In genomic region chr3:109781917-109782288, GRCm38 (mm10) we compare ENCODE assay signal across 9 mouse cellular contexts.
DNase-seq lines count a peak whose midpoint lies in the region; ATAC-seq and TF ChIP-seq lines count a peak whose summit lies in the region.
"Had no signal": no experiment of that assay in that cellular context is flagged by ENCODE, and none has a peak within 500 bp of the region (broad histone marks: within the 10 kb centered on the region; RNA-seq: fewer than 3 reads in every experiment).

No protein-coding gene starts in this region.

- TF ChIP-seq POLR2A in lung, adult 2 months (IDR thresholded peaks at IDR 0.05; ENCODE audit: borderline replicate concordance, extremely low read depth, low read depth, low read length): no peak

- 64% methylated on average over 7 of the region's 7 CpGs for whole genome bisulfite sequencing in lung, embryonic 16.5 days
- 62% methylated on average over 7 of the region's 7 CpGs for WGBS in lung, adult 2 months
- WGBS in limb, embryonic 11.5 days: 70% methylated on average over 7 of the region's 7 CpGs
- 62% methylated on average over 7 of the region's 7 CpGs for WGBS in stomach, embryonic 16.5 days

- no peak for ATAC-seq in lung, embryonic 16.5 days (ENCODE audit: low read depth)
- ATAC-seq in limb, embryonic 11.5 days (ENCODE audit: insufficient number of reproducible peaks, low FRiP score, low TSS enrichment, low read depth): 0 out of 2 replicates have a peak, but pooled peaks have one; percentile 4
- ATAC-seq in stomach, embryonic 16.5 days (ENCODE audit: insufficient read depth, low FRiP score): no peak

- intact Hi-C loops in gastrocnemius, adult 2 months (cut with DNase I): loop anchor here (10.0 kb wide), 1 partner anchor 143 kb away; no protein-coding TSS in a partner anchor
- intact Hi-C loops in gastrocnemius, postnatal 14 days (cut with DNase I; ENCODE audit: low total_unique reads): no loop called here

- peak overlapping the region; percentile 71 for H3K27ac ChIP-seq in gastrocnemius, adult 2 months
- no peak overlapping the region for H3K27ac ChIP-seq in lung, embryonic 16.5 days (ENCODE audit: low read length)
- no peak overlapping the region for H3K27ac ChIP-seq in limb, embryonic 11.5 days (replicated peaks; ENCODE audit: low read depth, low read length)
- H3K27ac ChIP-seq in stomach, embryonic 16.5 days (ENCODE audit: low read length): no peak overlapping the region

- no peak for TF ChIP-seq CTCF in gastrocnemius, adult 2 months (IDR thresholded peaks at IDR 0.05)
- no peak for TF ChIP-seq CTCF in lung, adult 2 months (IDR thresholded peaks at IDR 0.05; ENCODE audit: insufficient read depth, low read length)

- H3K36me3 ChIP-seq in lung, embryonic 16.5 days (ENCODE audit: control insufficient read depth, insufficient read depth, low read length): no peaks in the 10 kb centered on the region
- no peaks in the 10 kb centered on the region for H3K36me3 ChIP-seq in limb, embryonic 11.5 days (ENCODE audit: control insufficient read depth, insufficient read depth, low read length)
- H3K36me3 ChIP-seq in stomach, embryonic 16.5 days (ENCODE audit: control insufficient read depth, insufficient read depth, low read length): no peaks in the 10 kb centered on the region

- H3K4me3 ChIP-seq in gastrocnemius, adult 2 months: peak overlapping the region; percentile 70
- H3K4me3 ChIP-seq in lung, embryonic 16.5 days (ENCODE audit: low read length): no peak overlapping the region
- no peak overlapping the region for H3K4me3 ChIP-seq in lung, adult 2 months (replicated peaks; ENCODE audit: extremely low read depth, low read depth, low read length)
- no peak overlapping the region for H3K4me3 ChIP-seq in limb, embryonic 11.5 days (ENCODE audit: low read depth, low read length)
- H3K4me3 ChIP-seq in stomach, embryonic 16.5 days (replicated peaks; ENCODE audit: low read length): peak overlapping the region; percentile 44; the same call in 1 of the 2 replicates
- H3K4me3 ChIP-seq: erythroblast, embryonic 14.5 days had no signal

- H3K9ac ChIP-seq in lung, embryonic 16.5 days (ENCODE audit: low read length): no peak overlapping the region
- no peak overlapping the region for H3K9ac ChIP-seq in limb, embryonic 11.5 days (ENCODE audit: low read length)
- no peak overlapping the region for H3K9ac ChIP-seq in stomach, embryonic 16.5 days (ENCODE audit: low read length)

- H3K27me3 ChIP-seq in lung, embryonic 16.5 days (ENCODE audit: control insufficient read depth, insufficient read depth, low read depth, low read length): no peaks in the 10 kb centered on the region
- no peaks in the 10 kb centered on the region for H3K27me3 ChIP-seq in limb, embryonic 11.5 days (ENCODE audit: control insufficient read depth, insufficient read depth, low read length)
- H3K27me3 ChIP-seq in stomach, embryonic 16.5 days (ENCODE audit: control insufficient read depth, insufficient read depth, low read length): no peaks in the 10 kb centered on the region

- peak overlapping the region; percentile 64 for H3K4me2 ChIP-seq in lung, embryonic 16.5 days (ENCODE audit: low read depth, low read length)
- H3K4me2 ChIP-seq in limb, embryonic 11.5 days (ENCODE audit: low read depth, severe bottlenecking): peak overlapping the region; percentile 76
- peak overlapping the region; percentile 77 for H3K4me2 ChIP-seq in stomach, embryonic 16.5 days (ENCODE audit: low read depth, low read length)

- no peaks in the 10 kb centered on the region; the same call in 1 of the 2 replicates for H3K4me1 ChIP-seq in lung, embryonic 16.5 days (replicated peaks; ENCODE audit: control insufficient read depth, insufficient read depth, low read length)
- no peaks in the 10 kb centered on the region for H3K4me1 ChIP-seq in lung, adult 2 months (ENCODE audit: control insufficient read depth, insufficient read depth, low read length)
- no peaks in the 10 kb centered on the region for H3K4me1 ChIP-seq in limb, embryonic 11.5 days (ENCODE audit: control insufficient read depth, insufficient read depth, low read length)
- H3K4me1 ChIP-seq in stomach, embryonic 16.5 days (ENCODE audit: control insufficient read depth, insufficient read depth, low read length): 0 out of 2 replicates have a peak, but pooled peaks cover 4% of the 10 kb centered on the region

- no peaks in the 10 kb centered on the region for H3K9me3 ChIP-seq in lung, embryonic 16.5 days (ENCODE audit: control insufficient read depth, low read length)
- H3K9me3 ChIP-seq in limb, embryonic 11.5 days (ENCODE audit: control insufficient read depth, low read length): no peaks in the 10 kb centered on the region
- H3K9me3 ChIP-seq in stomach, embryonic 16.5 days (replicated peaks; ENCODE audit: control insufficient read depth, low read length): no peaks in the 10 kb centered on the region

- no peak for DNase-seq in gastrocnemius, adult 2 months
- no peak for DNase-seq in gastrocnemius, postnatal 14 days
- DNase-seq in lung, adult 2 months: no peak
- DNase-seq in limb, embryonic 11.5 days (ENCODE audit: low spot score): peak; percentile 24
- no peak for DNase-seq in thymus, adult 18-20 months
- DNase-seq in embryo, embryonic 9.5 days (ENCODE audit: extremely low spot score): no peak

Comparison
In these comparisons a context has a peak if more than half of its experiments do, and no peak if none do; other contexts are left out.
1. H3K4me3 ChIP-seq: peak in gastrocnemius, adult 2 months (single experiment) and stomach, embryonic 16.5 days (single experiment); none in lung, embryonic 16.5 days (single experiment), lung, adult 2 months (single experiment) and limb, embryonic 11.5 days (single experiment).
2. Peak in every context shown above with its lines, with median percentiles within 50 percentile points of each other: H3K4me2 ChIP-seq.